Mouse (Mus musculus) granulocyte monocyte progenitor cell, adult 5-6 weeks (primary cell): ENCODE measurements around the gene Gm8122. TPM values are rescaled to one million over a fixed set of nuclear protein-coding genes. Genes with fewer than 3 reads are reported as not detected.
"Not testable (repeated sequence)": the region's sequence is repeated elsewhere in the genome, so short reads cannot be mapped to it uniquely, and the experiment has no call there.

ENCODE experiments used
- ATAC-seq: replicated peaks from 2 replicates; pipeline ENCODE4 v1.8.0; 2016; ENCODE audit warnings: mild to moderate bottlenecking, moderate TSS enrichment, inconsistent platforms; ENCODE audit not compliant: poor library complexity, severe bottlenecking
- total RNA-seq, 2 experiments: library from RNA; stranded (forward) in 1 of 2; stranded (reverse) in 1 of 2; fragments of 200-712, 200-1000 nt in 1 of 2; fragments of >200 nt in 1 of 2; fragmentation: Nextera tagmentation in 1 of 2; gene quantifications; 2 replicates each; pipeline ENCODE4 v1.2.3; 2014 to 2017

Gene Gm8122
- not detected in 2 replicates for total RNA-seq (2014; fragmentation: Nextera tagmentation)
- not detected in 2 replicates for total RNA-seq (2017)

GRCm38 (mm10) chr14:43235204-43235603, at the start of gene Gm8122:
TSS of gene Gm8122 (minus strand) at chr14:43235304.
- not testable (repeated sequence) for ATAC-seq

- not testable (repeated sequence) for ATAC-seq
Measured at GRCm38 (mm10) chr14:43278681-43279080, 43.6 kb upstream of the Gm8122 start.

GRCm38 (mm10) chr14:43278146-43278545, 43.0 kb upstream of the Gm8122 start:
- ATAC-seq, result not testable (repeated sequence)

GRCm38 (mm10) chr14:43277468-43277867, 42.4 kb upstream of the Gm8122 start:
- not testable (repeated sequence) for ATAC-seq

GRCm38 (mm10) chr14:43275752-43276151, 40.6 kb upstream of the Gm8122 start:
- ATAC-seq, result not testable (repeated sequence)

- not testable (repeated sequence) for ATAC-seq
Measured at GRCm38 (mm10) chr14:43274986-43275511, 39.9 kb upstream of the Gm8122 start, which contains the start of gene Gm9732. TSS of gene Gm9732 (plus strand) at chr14:43275036.

GRCm38 (mm10) chr14:43273161-43273560, 38.1 kb upstream of the Gm8122 start:
- ATAC-seq, result not testable (repeated sequence)

GRCm38 (mm10) chr14:43269211-43269610, 34.1 kb upstream of the Gm8122 start:
- ATAC-seq, result not testable (repeated sequence)

GRCm38 (mm10) chr14:43268521-43269084, 33.5 kb upstream of the Gm8122 start:
- not testable (repeated sequence) for ATAC-seq

GRCm38 (mm10) chr14:43263421-43263820, 28.3 kb upstream of the Gm8122 start:
- not testable (repeated sequence) for ATAC-seq

- not testable (repeated sequence) for ATAC-seq
Measured at GRCm38 (mm10) chr14:43258349-43258748, 23.2 kb upstream of the Gm8122 start, which contains the start of gene Gm8126. TSS of gene Gm8126 (plus strand) at chr14:43258649.

GRCm38 (mm10) chr14:43256511-43256910, 21.4 kb upstream of the Gm8122 start:
- ATAC-seq, result not testable (repeated sequence)

- ATAC-seq, result not testable (repeated sequence)
Measured at GRCm38 (mm10) chr14:43250549-43251253, 15.6 kb upstream of the Gm8122 start.

GRCm38 (mm10) chr14:43249611-43250170, 14.6 kb upstream of the Gm8122 start:
- ATAC-seq, result not testable (repeated sequence)

- not testable (repeated sequence) for ATAC-seq
Measured at GRCm38 (mm10) chr14:43237769-43238168, 2.7 kb upstream of the Gm8122 start.

Other genes with a start within 250 kb of the Gm8122 start
- not detected in 2 replicates for gene Gm8082, start 241.7 kb downstream of the Gm8122 start, total RNA-seq (2014; fragmentation: Nextera tagmentation)
- not detected in 2 replicates for gene Gm8082, start 241.7 kb downstream of the Gm8122 start, total RNA-seq (2017)
- not detected in 2 replicates for gene Gm10376, start 219.7 kb downstream of the Gm8122 start, total RNA-seq (2014; fragmentation: Nextera tagmentation)
- not detected in 2 replicates for gene Gm10376, start 219.7 kb downstream of the Gm8122 start, total RNA-seq (2017)
- gene Gm8094, start 158.7 kb downstream of the Gm8122 start, total RNA-seq (2014; fragmentation: Nextera tagmentation), result not detected in 2 replicates
- gene Gm8094, start 158.7 kb downstream of the Gm8122 start, total RNA-seq (2017), result not detected in 2 replicates
- gene Gm8104, start 134.7 kb downstream of the Gm8122 start, total RNA-seq (2014; fragmentation: Nextera tagmentation), result not detected in 2 replicates
- gene Gm8104, start 134.7 kb downstream of the Gm8122 start, total RNA-seq (2017), result not detected in 2 replicates
- gene Gm7233, start 55.4 kb downstream of the Gm8122 start, total RNA-seq (2014; fragmentation: Nextera tagmentation), result not detected in 2 replicates
- not detected in 2 replicates for gene Gm7233, start 55.4 kb downstream of the Gm8122 start, total RNA-seq (2017)
- not detected in 2 replicates for gene Gm8126, start 23.3 kb upstream of the Gm8122 start, total RNA-seq (2014; fragmentation: Nextera tagmentation)
- not detected in 2 replicates for gene Gm8126, start 23.3 kb upstream of the Gm8122 start, total RNA-seq (2017)
- gene Gm9732, start 39.7 kb upstream of the Gm8122 start, total RNA-seq (2014; fragmentation: Nextera tagmentation), result not detected in 2 replicates
- not detected in 2 replicates for gene Gm9732, start 39.7 kb upstream of the Gm8122 start, total RNA-seq (2017)
- gene Gm8127, start 58.5 kb upstream of the Gm8122 start, total RNA-seq (2014; fragmentation: Nextera tagmentation), result not detected in 2 replicates
- not detected in 2 replicates for gene Gm8127, start 58.5 kb upstream of the Gm8122 start, total RNA-seq (2017)
- not detected in 2 replicates for gene 1700001F09Rik, start 112.5 kb upstream of the Gm8122 start, total RNA-seq (2014; fragmentation: Nextera tagmentation)
- gene 1700001F09Rik, start 112.5 kb upstream of the Gm8122 start, total RNA-seq (2017), result not detected in 2 replicates
- gene Gm8138, start 181.0 kb upstream of the Gm8122 start, total RNA-seq (2014; fragmentation: Nextera tagmentation), result not detected in 2 replicates
- not detected in 2 replicates for gene Gm8138, start 181.0 kb upstream of the Gm8122 start, total RNA-seq (2017)